Mouse (Mus musculus) kidney, postnatal 25 days (tissue): ENCODE measurements around the gene Apol7e.
"Not testable (repeated sequence)": the region's sequence is repeated elsewhere in the genome, so short reads cannot be mapped to it uniquely, and the experiment has no call there.

Experiments
- DNase-seq, 2 experiments: peaks; one replicate each; pipeline ENCODE4 v3.0.0; 2021; ENCODE audit warnings: mixed read lengths in 2 of 2

Apol7e gene

GRCm38 (mm10) chr15:77698656-77699055 is at the start of gene Apol7e:
Gene Apol7e, plus strand, starts transcription at chr15:77698857.
- DNase-seq: not testable (repeated sequence)

- not testable (repeated sequence) for DNase-seq
Measured at GRCm38 (mm10) chr15:77651143-77651542, 47.5 kb upstream of the Apol7e start.

- DNase-seq: not testable (repeated sequence)
Measured at GRCm38 (mm10) chr15:77659773-77660172, 38.9 kb upstream of the Apol7e start.

GRCm38 (mm10) chr15:77661841-77662240 is 36.8 kb upstream of the Apol7e start:
- not testable (repeated sequence) for DNase-seq

GRCm38 (mm10) chr15:77674081-77674480 is 24.6 kb upstream of the Apol7e start:
- DNase-seq: not testable (repeated sequence)

- peak in 1 of 2 experiments; percentile 71 for DNase-seq
Measured at GRCm38 (mm10) chr15:77683944-77684343, 14.7 kb upstream of the Apol7e start.

GRCm38 (mm10) chr15:77691532-77692311 is 6.9 kb upstream of the Apol7e start:
- DNase-seq: not testable (repeated sequence)

GRCm38 (mm10) chr15:77694687-77695295 is 3.9 kb upstream of the Apol7e start:
- peak; percentile 22 to 37 for DNase-seq

GRCm38 (mm10) chr15:77705306-77705705 is 6.6 kb downstream of the Apol7e start:
- DNase-seq: not testable (repeated sequence)

GRCm38 (mm10) chr15:77708936-77709335 is 10.3 kb downstream of the Apol7e start:
- not testable (repeated sequence) for DNase-seq

- not testable (repeated sequence) for DNase-seq
Measured at GRCm38 (mm10) chr15:77718240-77718639, 19.6 kb downstream of the Apol7e start.

GRCm38 (mm10) chr15:77721509-77721908 is 22.9 kb downstream of the Apol7e start:
- not testable (repeated sequence) for DNase-seq

GRCm38 (mm10) chr15:77724208-77724911 is 25.7 kb downstream of the Apol7e start:
- DNase-seq: not testable (repeated sequence)

- DNase-seq: peak in 1 of 2 experiments; percentile 32
Measured at GRCm38 (mm10) chr15:77725393-77726020, 26.9 kb downstream of the Apol7e start.

- not testable (repeated sequence) for DNase-seq
Measured at GRCm38 (mm10) chr15:77727139-77727538, 28.5 kb downstream of the Apol7e start.

GRCm38 (mm10) chr15:77727745-77728144 is 29.1 kb downstream of the Apol7e start:
- DNase-seq: not testable (repeated sequence)

GRCm38 (mm10) chr15:77728739-77729138 is 30.1 kb downstream of the Apol7e start, which contains the start of gene Apol9b:
Gene Apol9b, plus strand, starts transcription at chr15:77729039.
- DNase-seq: not testable (repeated sequence)

- no peak for DNase-seq
Measured at GRCm38 (mm10) chr15:77731605-77732004, 32.9 kb downstream of the Apol7e start.

- not testable (repeated sequence) for DNase-seq
Measured at GRCm38 (mm10) chr15:77732851-77733250, 34.2 kb downstream of the Apol7e start.

- DNase-seq: not testable (repeated sequence)
Measured at GRCm38 (mm10) chr15:77733380-77733779, 34.7 kb downstream of the Apol7e start.

GRCm38 (mm10) chr15:77733903-77734302 is 35.2 kb downstream of the Apol7e start:
- DNase-seq: not testable (repeated sequence)

- DNase-seq: no peak
Measured at GRCm38 (mm10) chr15:77740511-77741297, 42.0 kb downstream of the Apol7e start.
